ENCODE assay signal across 8 mouse cellular contexts in genomic region chr5:136962501-136962900, GRCm38 (mm10). TPM values are rescaled to one million over a fixed set of nuclear protein-coding genes. Genes with fewer than 3 reads are reported as not detected.
DNase-seq lines count a peak whose midpoint lies in the region; ATAC-seq and TF ChIP-seq lines count a peak whose summit lies in the region.

No protein-coding gene starts in this region.

- ATAC-seq in forebrain, embryonic 16.5 days = peak; percentile 57
- ATAC-seq in lung, embryonic 14.5 days (ENCODE audit: insufficient read depth) = peak; percentile 72

- H3K9ac ChIP-seq in ES-E14 (ENCODE audit: insufficient read depth, low read depth, low read length, poor library complexity, severe bottlenecking) = peak overlapping the region; percentile 86
- peak overlapping the region; percentile 80 for H3K9ac ChIP-seq in forebrain, embryonic 16.5 days (replicated peaks; ENCODE audit: low read depth, low read length)
- peak overlapping the region; percentile 67 for H3K9ac ChIP-seq in lung, embryonic 14.5 days

- H3K9me3 ChIP-seq in ES-E14 (ENCODE audit: control insufficient read depth, insufficient read depth, low read depth, low read length) = no peaks in the 10 kb centered on the region
- H3K9me3 ChIP-seq in forebrain, embryonic 16.5 days (ENCODE audit: control insufficient read depth, low read length) = no peaks in the 10 kb centered on the region
- H3K9me3 ChIP-seq in lung, embryonic 14.5 days (ENCODE audit: low read depth, low read length) = no peaks in the 10 kb centered on the region

- TF ChIP-seq POLR2A in olfactory bulb, adult 2 months (IDR thresholded peaks at IDR 0.05; ENCODE audit: insufficient read depth, low read depth, low read length) = no peak
- TF ChIP-seq POLR2A in thymus, adult 2 months (IDR thresholded peaks at IDR 0.05; ENCODE audit: control insufficient read depth, extremely low read depth, insufficient read depth, low read length, poor library complexity) = no peak

- in situ Hi-C loops in ES-E14 (cut with MboI; ENCODE audit: low sequenced_read_pairs in 2 of 2, unreplicated experiment in 2 of 2) = no loop called here

- WGBS in forebrain, embryonic 16.5 days = under 1% methylated on average over 10 of the region's 10 CpGs
- WGBS in lung, embryonic 14.5 days = 1% methylated on average over 10 of the region's 10 CpGs
- WGBS in olfactory bulb, adult 2 months = under 1% methylated on average over 10 of the region's 10 CpGs
- 2% methylated on average over 10 of the region's 10 CpGs for WGBS in thymus, adult 2 months

- H3K27ac ChIP-seq in ES-E14 (ENCODE audit: insufficient read depth, low read depth, low read length, poor library complexity, severe bottlenecking) = peak overlapping the region; percentile 80
- peak overlapping the region; percentile 91 for H3K27ac ChIP-seq in forebrain, embryonic 16.5 days (ENCODE audit: low read length)
- H3K27ac ChIP-seq in layer of hippocampus, adult 2 months = peak overlapping the region; percentile 97
- H3K27ac ChIP-seq in lung, embryonic 14.5 days (ENCODE audit: low read depth) = peak overlapping the region; percentile 86
- peak overlapping the region; percentile 82 for H3K27ac ChIP-seq in olfactory bulb, adult 2 months (ENCODE audit: insufficient read depth, low read depth, low read length)
- H3K27ac ChIP-seq in thymus, adult 2 months (ENCODE audit: control insufficient read depth, insufficient read depth, low read length) = peak overlapping the region; percentile 62

- peak overlapping the region; percentile 78 for H3K4me2 ChIP-seq in forebrain, embryonic 16.5 days (ENCODE audit: low read length)
- peak overlapping the region; percentile 78 for H3K4me2 ChIP-seq in lung, embryonic 14.5 days

- intact Hi-C loops in heart, postnatal 36 days (cut with DNase I) = loop anchor here (2.0 kb wide), 1 partner anchor 24 kb away; the partner anchor contains the start of gene Plod3

- peak overlapping the region; percentile 83 to 94 for H3K4me3 ChIP-seq in ES-E14 (ENCODE audit: insufficient read depth in 1 of 2, low read depth in 1 of 2, low read length in 2 of 2, poor library complexity in 1 of 2, severe bottlenecking in 1 of 2)
- peak overlapping the region; percentile 66 for H3K4me3 ChIP-seq in forebrain, embryonic 16.5 days (replicated peaks; ENCODE audit: low read length)
- H3K4me3 ChIP-seq in layer of hippocampus, adult 2 months = peak overlapping the region; percentile 89
- peak overlapping the region; percentile 60 for H3K4me3 ChIP-seq in lung, embryonic 14.5 days (ENCODE audit: low read depth, low read length)
- peak overlapping the region; percentile 85 for H3K4me3 ChIP-seq in olfactory bulb, adult 2 months (ENCODE audit: insufficient read depth, low read depth, low read length)
- H3K4me3 ChIP-seq in thymus, adult 2 months (ENCODE audit: control insufficient read depth, insufficient read depth, low read length) = peak overlapping the region; percentile 69

- H3K4me1 ChIP-seq in ES-E14 (ENCODE audit: control insufficient read depth in 2 of 2, insufficient read depth in 2 of 2, low read length in 2 of 2, poor library complexity in 1 of 2) = peaks cover 7 to 26% of the 10 kb centered on the region in 2 experiments; a peak in 3 of 4 replicates
- peaks cover 13% of the 10 kb centered on the region for H3K4me1 ChIP-seq in forebrain, embryonic 16.5 days (replicated peaks; ENCODE audit: control insufficient read depth, insufficient read depth, low read length)
- peaks cover 15% of the 10 kb centered on the region; the same call in 1 of the 2 replicates for H3K4me1 ChIP-seq in lung, embryonic 14.5 days (ENCODE audit: insufficient read depth)
- H3K4me1 ChIP-seq in olfactory bulb, adult 2 months (ENCODE audit: control insufficient read depth, insufficient read depth, low read length) = peaks cover 15% of the 10 kb centered on the region; the same call in 1 of the 2 replicates
- 0 out of 2 replicates have a peak, but pooled peaks cover 5% of the 10 kb centered on the region for H3K4me1 ChIP-seq in thymus, adult 2 months (replicated peaks; ENCODE audit: control insufficient read depth, insufficient read depth, low read length)

- H3K36me3 ChIP-seq in ES-E14 (ENCODE audit: control insufficient read depth, insufficient read depth, low read length, poor library complexity, severe bottlenecking) = peaks cover 32% of the 10 kb centered on the region
- peaks cover 21% of the 10 kb centered on the region for H3K36me3 ChIP-seq in forebrain, embryonic 16.5 days (ENCODE audit: control insufficient read depth, insufficient read depth)
- H3K36me3 ChIP-seq in lung, embryonic 14.5 days (ENCODE audit: insufficient read depth) = peaks cover 40% of the 10 kb centered on the region
- peaks cover 6% of the 10 kb centered on the region; the same call in 1 of the 2 replicates for H3K36me3 ChIP-seq in thymus, adult 2 months (ENCODE audit: control insufficient read depth, insufficient read depth, low read length)

- TF ChIP-seq CTCF in layer of hippocampus, adult 2 months (conservative IDR thresholded peaks at IDR 0.05) = peak; percentile 98
- TF ChIP-seq CTCF in lung, embryonic 14.5 days (IDR thresholded peaks at IDR 0.05; ENCODE audit: low read depth) = peak; percentile 95
- peak; percentile 94 for TF ChIP-seq CTCF in olfactory bulb, adult 2 months (IDR thresholded peaks at IDR 0.05; ENCODE audit: insufficient read depth, low read depth, low read length)
- peak; percentile 98 for TF ChIP-seq CTCF in thymus, adult 2 months (IDR thresholded peaks at IDR 0.05; ENCODE audit: borderline replicate concordance, control insufficient read depth, extremely low read depth, insufficient read depth, low read length, poor library complexity)

- H3K27me3 ChIP-seq in forebrain, embryonic 16.5 days (replicated peaks; ENCODE audit: control insufficient read depth, insufficient read depth, low read length) = no peaks in the 10 kb centered on the region
- H3K27me3 ChIP-seq in lung, embryonic 14.5 days (ENCODE audit: insufficient read depth, low read length) = no peaks in the 10 kb centered on the region
- H3K27me3 ChIP-seq in thymus, adult 2 months (ENCODE audit: control insufficient read depth, insufficient read depth, low read length) = no peaks in the 10 kb centered on the region

- DNase-seq in ES-E14 (ENCODE audit: low read depth, low spot score) = no peak
- DNase-seq in cerebellum, adult 18-20 months = peak; percentile 84 to 87
- peak; percentile 85 to 87 for DNase-seq in heart, postnatal 36 days
- DNase-seq in layer of hippocampus, adult 2 months (ENCODE audit: low spot score in 2 of 2) = peak; percentile 70 to 75
- peak; percentile 94 for DNase-seq in lung, embryonic 14.5 days
- peak; percentile 81 for DNase-seq in thymus, adult 2 months

TF ChIP-seq in ES-E14, 5 proteins besides CTCF, POLR2A, EP300 and RAD21 (continues in another document):
- no peak for TF ChIP-seq MAFK (IDR thresholded peaks at IDR 0.05; ENCODE audit: insufficient read depth, low read depth, low read length)
- TF ChIP-seq HCFC1 (IDR thresholded peaks at IDR 0.05; ENCODE audit: borderline replicate concordance, insufficient read depth, low read length) = no peak
- TF ChIP-seq ZC3H11A (IDR thresholded peaks at IDR 0.05; ENCODE audit: borderline replicate concordance, low read depth, low read length) = no peak

RNA-seq across cellular contexts. Expression of gene Cldn15, which starts 3.9 kb away (rescaled TPM):
- total RNA-seq in ES-E14 (2012; rRNA removed) = 0.94 and 1.4 TPM in 2 replicates
- 0.21 and 0.58 TPM in 2 replicates for polyA plus RNA-seq in forebrain, embryonic 16.5 days (2015; fragmentation: Nextera tagmentation; extraction: Ambion mirVana)
- 10 to 100 TPM in 1 of 2 experiments, 1 to 10 TPM in 1; 9.8 to 11.3 TPM for total RNA-seq in heart, postnatal 36 days (2021)
- total RNA-seq in layer of hippocampus, adult 2 months (2021) = under 1 TPM in 1 of 2 experiments, not detected in 1; 0.18 TPM
- 5.3 and 5.7 TPM in 2 replicates for polyA plus RNA-seq in lung, embryonic 14.5 days (2014; fragmentation: Nextera tagmentation; extraction: Ambion mirVana)
- polyA plus RNA-seq in olfactory bulb, adult 2 months (2012; ENCODE audit: insufficient read depth, insufficient read length, low replicate concordance, missing spikeins) = not detected in 2 replicates
- 3.8 and 9.4 TPM in 2 replicates for polyA plus RNA-seq in thymus, adult 2 months (2012; rRNA removed)

RNA-seq across cellular contexts. Expression of gene Fis1, which starts 9.4 kb away (rescaled TPM):
- 106 and 114 TPM in 2 replicates for total RNA-seq in ES-E14 (2012; rRNA removed)
- polyA plus RNA-seq in forebrain, embryonic 16.5 days (2015; fragmentation: Nextera tagmentation; extraction: Ambion mirVana) = 292 and 326 TPM in 2 replicates
- 100 to 1,000 TPM; 178 to 185 TPM for total RNA-seq in heart, postnatal 36 days (2021)
- total RNA-seq in layer of hippocampus, adult 2 months (2021) = 100 to 1,000 TPM; 223 to 239 TPM
- polyA plus RNA-seq in lung, embryonic 14.5 days (2014; fragmentation: Nextera tagmentation; extraction: Ambion mirVana) = 306 and 314 TPM in 2 replicates
- polyA plus RNA-seq in olfactory bulb, adult 2 months (2012; ENCODE audit: insufficient read depth, insufficient read length, low replicate concordance, missing spikeins) = not detected in 2 replicates
- polyA plus RNA-seq in thymus, adult 2 months (2012; rRNA removed) = 181 and 214 TPM in 2 replicates

RNA-seq across cellular contexts. Expression of gene Plod3, which starts 24.3 kb away (rescaled TPM):
- 155 and 201 TPM in 2 replicates for total RNA-seq in ES-E14 (2012; rRNA removed)
- 31.6 and 36.5 TPM in 2 replicates for polyA plus RNA-seq in forebrain, embryonic 16.5 days (2015; fragmentation: Nextera tagmentation; extraction: Ambion mirVana)
- total RNA-seq in heart, postnatal 36 days (2021) = 10 to 100 TPM; 36.9 to 45.6 TPM
- 10 to 100 TPM; 37.9 to 39.7 TPM for total RNA-seq in layer of hippocampus, adult 2 months (2021)
- 43.5 and 43.7 TPM in 2 replicates for polyA plus RNA-seq in lung, embryonic 14.5 days (2014; fragmentation: Nextera tagmentation; extraction: Ambion mirVana)
- not detected in 2 replicates for polyA plus RNA-seq in olfactory bulb, adult 2 months (2012; ENCODE audit: insufficient read depth, insufficient read length, low replicate concordance, missing spikeins)
- 40.8 and 41.9 TPM in 2 replicates for polyA plus RNA-seq in thymus, adult 2 months (2012; rRNA removed)

RNA-seq across cellular contexts. Expression of gene Znhit1, which starts 25.3 kb away (rescaled TPM):
- 41.2 and 46.0 TPM in 2 replicates for total RNA-seq in ES-E14 (2012; rRNA removed)
- 107 and 131 TPM in 2 replicates for polyA plus RNA-seq in forebrain, embryonic 16.5 days (2015; fragmentation: Nextera tagmentation; extraction: Ambion mirVana)
- 10 to 100 TPM; 58.2 to 67.8 TPM for total RNA-seq in heart, postnatal 36 days (2021)
- total RNA-seq in layer of hippocampus, adult 2 months (2021) = 10 to 100 TPM; 77.1 to 83.3 TPM
- polyA plus RNA-seq in lung, embryonic 14.5 days (2014; fragmentation: Nextera tagmentation; extraction: Ambion mirVana) = 88.9 and 97.4 TPM in 2 replicates
- polyA plus RNA-seq in olfactory bulb, adult 2 months (2012; ENCODE audit: insufficient read depth, insufficient read length, low replicate concordance, missing spikeins) = not detected in 2 replicates
- 72.2 and 79.5 TPM in 2 replicates for polyA plus RNA-seq in thymus, adult 2 months (2012; rRNA removed)

RNA-seq across cellular contexts. Expression of gene Ift22, which starts 54.6 kb away (rescaled TPM):
- 15.9 and 18.3 TPM in 2 replicates for total RNA-seq in ES-E14 (2012; rRNA removed)
- polyA plus RNA-seq in forebrain, embryonic 16.5 days (2015; fragmentation: Nextera tagmentation; extraction: Ambion mirVana) = 112 and 114 TPM in 2 replicates
- 10 to 100 TPM; 11.0 to 11.6 TPM for total RNA-seq in heart, postnatal 36 days (2021)
- total RNA-seq in layer of hippocampus, adult 2 months (2021) = 10 to 100 TPM; 81.0 to 87.2 TPM
- 72.2 and 78.1 TPM in 2 replicates for polyA plus RNA-seq in lung, embryonic 14.5 days (2014; fragmentation: Nextera tagmentation; extraction: Ambion mirVana)
- not detected in 2 replicates for polyA plus RNA-seq in olfactory bulb, adult 2 months (2012; ENCODE audit: insufficient read depth, insufficient read length, low replicate concordance, missing spikeins)
- 7.7 and 9.4 TPM in 2 replicates for polyA plus RNA-seq in thymus, adult 2 months (2012; rRNA removed)

Comparison
In these comparisons a context has a peak if more than half of its experiments do, and no peak if none do; other contexts are left out.
1. RNA of gene Plod3, which starts 24.3 kb away (polyA plus RNA-seq): 43.5 to 43.7 TPM in lung, embryonic 14.5 days, 40.8 to 41.9 TPM in thymus, adult 2 months and 31.6 to 36.5 TPM in forebrain, embryonic 16.5 days; not detected in olfactory bulb, adult 2 months; every median in the first group is over 10 times any median in the second.
2. Peak in every context shown above with its lines, with median percentiles within 50 percentile points of each other: H3K27ac ChIP-seq, H3K4me3 ChIP-seq, H3K9ac ChIP-seq and CTCF ChIP-seq.